Mouse (Mus musculus): ENCODE results near the gene Clip2. TPM values are rescaled to one million over a fixed set of nuclear protein-coding genes. Genes with fewer than 3 reads are reported as not detected.

Clip2 gene
- total RNA-seq, 2 experiments from 2014 or later, result 1.8 to 3.7 TPM

Other genes starting within 250 kb of the Clip2 start
- gene Gtf2i, start 237.7 kb downstream of the Clip2 start, total RNA-seq (2015), result 24.8 and 31.2 TPM in 2 replicates
- 15.5 and 23.6 TPM in 2 replicates for gene Gtf2i, start 237.7 kb downstream of the Clip2 start, total RNA-seq (2017)
- gene Gtf2ird1, start 95.7 kb downstream of the Clip2 start, total RNA-seq (2015), result 4.9 and 5.7 TPM in 2 replicates
- gene Gtf2ird1, start 95.7 kb downstream of the Clip2 start, total RNA-seq (2017), result 4.4 and 8.7 TPM in 2 replicates
- not detected in 2 replicates for gene Syna, start 7.7 kb upstream of the Clip2 start, total RNA-seq (2015)
- gene Syna, start 7.7 kb upstream of the Clip2 start, total RNA-seq (2017), result not detected in 2 replicates
- 161 and 172 TPM in 2 replicates for gene Rfc2, start 28.9 kb upstream of the Clip2 start, total RNA-seq (2015)
- gene Rfc2, start 28.9 kb upstream of the Clip2 start, total RNA-seq (2017), result 110 and 115 TPM in 2 replicates
- gene Lat2, start 62.6 kb upstream of the Clip2 start, total RNA-seq (2015), result 87.7 and 91.1 TPM in 2 replicates
- gene Lat2, start 62.6 kb upstream of the Clip2 start, total RNA-seq (2017), result 109 and 115 TPM in 2 replicates
- 160 and 176 TPM in 2 replicates for gene Eif4h, start 87.1 kb upstream of the Clip2 start, total RNA-seq (2015)
- gene Eif4h, start 87.1 kb upstream of the Clip2 start, total RNA-seq (2017), result 191 and 197 TPM in 2 replicates
- 9.5 and 11.8 TPM in 2 replicates for gene Limk1, start 136.2 kb upstream of the Clip2 start, total RNA-seq (2015)
- gene Limk1, start 136.2 kb upstream of the Clip2 start, total RNA-seq (2017), result 7.5 and 8.3 TPM in 2 replicates
- not detected in 2 replicates for gene Eln, start 194.9 kb upstream of the Clip2 start, total RNA-seq (2015)
- gene Eln, start 194.9 kb upstream of the Clip2 start, total RNA-seq (2017), result not detected in 2 replicates

Measured in megakaryocyte, adult 5-6 weeks (primary cell).